Mouse (Mus musculus) T-helper 2 cell (primary cell): Measurements from ENCODE around the gene Rhoj.
"Not testable (repeated sequence)": the region's sequence is repeated elsewhere in the genome, so short reads cannot be mapped to it uniquely, and the experiment has no call there.

Experiments used
- in situ Hi-C: fragments of 300-600 bp; cut with MboI, MseI; formaldehyde crosslinking; loops from one replicate; pipeline ENCODE4 v1.15.1; 2025; ENCODE audit warnings: high pct_unique_total_duplicates

The Rhoj gene

DNA sequence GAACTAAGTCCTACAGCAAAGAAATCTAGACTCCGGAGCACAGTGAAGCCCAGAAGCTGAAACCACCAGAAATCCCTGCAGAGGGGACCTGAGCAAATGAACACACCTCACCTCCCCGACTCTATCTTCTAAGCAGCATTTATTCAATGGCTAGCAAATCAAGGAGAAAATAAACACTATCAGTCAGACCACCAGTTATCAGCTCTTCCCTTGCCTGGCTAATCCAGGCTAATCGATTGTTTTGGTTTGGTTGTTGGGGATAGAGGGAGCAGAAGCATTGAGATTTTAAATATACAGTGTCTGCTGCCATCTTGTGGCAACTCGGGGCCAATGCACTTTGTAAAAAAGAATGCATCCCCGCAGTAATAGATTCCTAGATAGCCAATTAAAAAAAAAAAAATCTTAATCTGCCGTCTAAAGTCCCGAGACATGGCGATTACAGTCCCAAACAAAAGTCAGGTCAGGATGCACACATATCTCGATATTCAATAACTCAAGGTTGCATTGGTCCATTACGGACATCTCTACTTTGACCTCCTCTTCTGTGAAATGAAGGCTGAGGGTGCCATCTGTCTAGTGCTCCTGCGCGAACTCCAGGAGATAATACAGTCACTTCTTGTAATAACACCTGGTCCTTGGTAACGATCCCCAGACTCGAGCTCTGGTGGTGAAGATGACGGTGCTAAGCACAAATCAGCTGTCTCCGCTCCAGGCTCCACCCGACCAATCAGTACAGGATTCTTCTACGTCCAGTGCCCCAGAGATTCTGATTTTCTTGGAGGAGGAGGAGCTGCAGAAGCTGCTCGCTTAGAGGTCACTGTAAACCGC, 81.4 kb downstream of the Rhoj start:
- in situ Hi-C loops = loop anchor here (10.0 to 25.0 kb wide), 2 partner anchors 105 to 227 kb away; no protein-coding TSS in a partner anchor

DNA sequence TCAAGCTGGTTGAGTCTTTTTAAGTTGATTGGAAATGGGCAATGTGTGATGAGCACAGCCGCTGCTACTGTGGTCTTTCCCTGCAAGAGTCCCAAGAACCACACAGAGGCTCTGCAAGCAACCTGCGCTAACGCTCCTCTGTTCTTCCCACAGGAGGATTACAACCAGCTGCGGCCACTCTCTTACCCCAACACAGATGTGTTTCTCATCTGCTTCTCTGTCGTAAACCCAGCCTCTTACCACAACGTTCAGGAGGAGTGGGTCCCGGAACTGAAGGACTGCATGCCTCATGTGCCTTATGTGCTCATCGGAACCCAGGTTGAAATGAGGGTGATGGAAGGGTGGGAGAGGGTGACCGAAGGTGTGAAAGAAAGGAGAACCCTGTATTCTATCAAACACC, 83.4 kb downstream of the Rhoj start:
- in situ Hi-C loops = loop anchor here (10.0 to 25.0 kb wide), 2 partner anchors 107 to 229 kb away; no protein-coding TSS in a partner anchor

DNA sequence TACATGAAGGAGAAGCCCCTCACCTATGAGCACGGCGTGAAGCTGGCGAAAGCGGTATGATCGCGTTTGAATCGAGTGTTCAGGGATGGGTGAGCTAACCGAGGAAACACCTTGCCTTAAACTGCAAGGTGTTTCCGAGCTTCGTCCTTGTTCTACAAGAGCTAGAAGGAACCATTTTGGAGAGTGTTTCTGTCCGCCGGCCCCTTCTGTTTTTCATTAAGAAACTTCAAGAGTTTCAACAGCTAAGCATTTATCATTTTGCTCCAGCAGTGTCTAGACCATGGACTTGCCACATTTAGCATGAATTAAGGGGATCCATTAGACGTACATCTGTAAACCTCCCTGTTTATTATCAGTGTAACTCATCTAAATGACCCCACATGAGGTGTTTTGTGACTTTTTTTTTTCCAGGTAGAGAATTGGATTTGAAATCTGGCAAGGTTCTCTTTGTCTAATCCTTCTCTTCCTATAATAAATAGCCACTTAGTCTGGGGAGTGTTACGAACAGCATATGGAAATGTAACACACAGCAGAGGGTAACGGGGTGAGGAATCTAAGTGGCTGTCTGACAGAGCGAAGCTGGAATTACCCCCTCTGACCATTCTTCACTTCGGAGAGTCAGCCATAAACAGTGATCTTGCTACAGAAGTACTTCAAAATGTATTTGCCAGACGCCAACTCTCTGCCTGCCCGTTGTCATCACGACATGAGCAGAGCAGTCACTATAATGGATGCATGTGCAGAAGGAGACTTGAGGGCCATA, 86.1 kb downstream of the Rhoj start:
- in situ Hi-C loops = loop anchor here (10.0 to 25.0 kb wide), 2 partner anchors 109 to 232 kb away; no protein-coding TSS in a partner anchor

GRCm38 (mm10) chr12:75396616-75397015, 88.5 kb downstream of the Rhoj start:
- in situ Hi-C loops = loop anchor here (10.0 to 25.0 kb wide), 2 partner anchors 112 to 234 kb away; no protein-coding TSS in a partner anchor

DNA sequence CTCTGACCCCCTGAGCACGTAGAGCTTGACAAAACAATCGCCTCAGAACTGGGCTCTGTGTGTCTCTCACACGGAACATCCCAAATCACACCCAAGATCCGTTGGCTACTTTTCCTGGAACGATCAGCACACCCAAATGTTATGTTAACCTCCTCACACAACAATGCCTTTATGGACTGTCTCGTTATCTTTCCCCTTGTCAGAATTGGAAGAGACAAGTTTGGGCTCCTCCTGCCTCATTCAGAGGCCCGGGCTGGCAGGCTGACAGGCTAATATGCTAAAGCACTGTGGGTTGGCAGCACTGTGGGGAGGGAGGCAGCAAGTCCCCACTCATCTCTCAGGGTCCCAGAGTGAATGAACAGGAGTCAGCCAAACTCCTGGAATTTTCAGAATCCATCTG, 89.0 kb downstream of the Rhoj start:
- in situ Hi-C loops = loop anchor here (10.0 to 25.0 kb wide), 2 partner anchors 112 to 235 kb away; no protein-coding TSS in a partner anchor

DNA sequence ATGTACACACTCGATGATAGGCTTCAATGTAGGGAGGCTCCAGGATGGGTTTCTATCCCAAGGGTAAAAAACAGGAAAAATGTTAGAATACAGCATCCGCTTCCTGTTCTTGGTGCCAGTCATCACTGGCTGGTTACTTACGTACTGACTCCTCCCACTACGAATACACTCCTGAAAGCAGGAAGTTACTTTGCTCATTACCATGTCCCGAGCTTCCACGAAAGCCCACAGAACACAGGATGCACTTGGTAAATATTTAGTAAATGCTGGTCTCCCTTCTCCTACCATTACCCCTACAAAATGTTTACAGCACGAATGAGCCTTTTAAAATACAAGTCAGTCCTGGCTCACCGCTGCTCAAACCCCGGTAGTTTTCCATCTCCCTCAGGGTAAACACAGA, 104.8 kb downstream of the Rhoj start:
- in situ Hi-C loops = no loop called here

- in situ Hi-C loops = no loop called here
Measured at GRCm38 (mm10) chr12:75414991-75415390, 106.9 kb downstream of the Rhoj start.

GRCm38 (mm10) chr12:75416681-75417080, 108.6 kb downstream of the Rhoj start, which contains the start of gene Gphb5:
TSS of gene Gphb5 (minus strand) at chr12:75416781.
- in situ Hi-C loops = no loop called here

- in situ Hi-C loops = no loop called here
Measured at GRCm38 (mm10) chr12:75424359-75424758, 116.2 kb downstream of the Rhoj start.

GRCm38 (mm10) chr12:75424817-75425216, 116.7 kb downstream of the Rhoj start:
- in situ Hi-C loops = no loop called here

GRCm38 (mm10) chr12:75425882-75426281, 117.8 kb downstream of the Rhoj start:
- in situ Hi-C loops = no loop called here

DNA sequence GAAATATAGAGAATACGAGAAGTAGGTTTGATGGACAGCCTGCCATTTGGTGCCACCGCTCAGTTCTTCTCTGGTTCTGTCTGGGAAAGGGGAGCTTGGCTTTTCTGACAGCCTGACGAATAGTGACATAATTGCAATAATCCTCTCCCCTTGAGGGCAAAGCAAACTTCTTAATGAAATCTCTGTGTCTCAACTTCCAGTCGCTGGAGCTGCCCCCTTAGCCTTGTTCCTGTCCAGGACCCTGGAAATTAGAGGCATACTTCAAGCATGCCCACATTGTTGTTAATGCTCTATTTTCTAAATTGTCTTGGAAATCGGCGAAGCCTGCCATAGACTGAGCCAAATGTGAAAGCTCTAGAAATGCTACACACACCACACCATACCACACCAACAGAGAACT, 120.6 kb downstream of the Rhoj start:
- in situ Hi-C loops = no loop called here

DNA sequence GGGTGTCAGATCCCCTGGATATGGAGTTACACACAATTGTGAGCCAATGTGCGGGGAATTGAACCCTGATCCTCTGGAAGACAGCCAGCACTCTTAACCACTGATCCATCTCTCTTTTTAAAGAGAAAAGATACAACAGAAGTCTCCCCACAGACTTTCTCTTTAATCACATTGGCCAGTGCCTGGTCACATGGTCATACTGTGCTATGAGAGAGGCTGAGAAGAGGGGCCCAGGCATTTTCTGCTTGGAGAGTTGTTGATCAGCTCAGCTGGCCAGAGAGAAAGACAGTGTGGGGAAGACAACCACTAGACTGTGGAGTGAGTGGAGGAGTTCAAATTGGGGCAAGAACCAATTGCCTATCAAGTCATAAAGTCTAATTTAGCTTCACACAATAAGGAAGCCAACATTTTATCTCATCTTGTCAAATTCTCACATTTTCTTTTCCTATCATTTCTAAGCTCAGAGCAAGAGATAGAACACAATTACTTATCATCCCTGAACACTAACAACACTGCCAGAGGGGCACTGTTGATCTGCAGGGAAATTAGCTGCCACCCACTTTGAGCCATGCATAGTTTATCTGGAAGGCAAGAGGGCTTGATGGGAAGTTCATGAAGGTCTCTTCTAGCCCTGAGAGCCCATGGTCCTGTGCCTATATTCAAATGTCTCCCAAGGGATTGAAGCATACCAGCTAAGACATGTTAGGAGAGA, 121.7 kb downstream of the Rhoj start:
- in situ Hi-C loops = no loop called here

- in situ Hi-C loops = not testable (repeated sequence)
Measured at GRCm38 (mm10) chr12:75432400-75432799, 124.3 kb downstream of the Rhoj start.

- in situ Hi-C loops = loop anchor here (10.0 kb wide), 1 partner anchor 199 kb away; no protein-coding TSS in a partner anchor
Measured at GRCm38 (mm10) chr12:75446245-75446644, 138.1 kb downstream of the Rhoj start.

GRCm38 (mm10) chr12:75448921-75449320, 140.8 kb downstream of the Rhoj start:
- in situ Hi-C loops = loop anchor here (10.0 kb wide), 1 partner anchor 196 kb away; no protein-coding TSS in a partner anchor

DNA sequence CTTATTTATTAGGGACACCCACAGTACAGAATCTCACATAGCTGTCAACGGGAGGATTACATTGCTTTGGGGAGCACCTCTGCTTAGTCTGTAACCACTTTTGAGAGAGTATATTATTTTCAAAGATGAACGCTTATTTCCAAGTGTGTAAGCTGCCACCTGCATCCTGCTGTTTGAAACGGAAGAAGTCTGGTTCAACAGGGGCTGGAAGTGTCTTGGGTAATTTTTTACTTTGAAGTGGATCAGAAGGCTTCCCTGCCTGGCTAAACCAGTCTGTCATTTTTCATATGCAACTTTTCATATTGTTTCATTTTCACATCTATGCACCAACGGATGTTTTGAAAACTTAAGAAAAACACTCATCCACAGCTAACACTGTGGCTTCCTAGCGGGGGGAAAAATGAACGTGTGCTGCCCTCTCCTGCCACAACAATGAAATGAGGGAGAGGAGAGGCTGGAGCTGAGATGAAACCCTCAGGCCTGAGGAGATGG, 141.4 kb downstream of the Rhoj start:
- in situ Hi-C loops = loop anchor here (10.0 kb wide), 1 partner anchor 195 kb away; no protein-coding TSS in a partner anchor

- in situ Hi-C loops = no loop called here
Measured at GRCm38 (mm10) chr12:75450011-75450410, 141.9 kb downstream of the Rhoj start.

GRCm38 (mm10) chr12:75450592-75450991, 142.5 kb downstream of the Rhoj start:
- in situ Hi-C loops = no loop called here
